Mouse (Mus musculus) liver, embryonic 11.5 days (tissue): ENCODE results near the gene Sdc1. TPM values are rescaled to one million over a fixed set of nuclear protein-coding genes. Genes with fewer than 3 reads are reported as not detected.

Experiments
- ATAC-seq: fragments of 200-750 bp; cut with Nextera tagmentation; replicated peaks from 2 replicates; pipeline ENCODE4 v1.8.0; 2017; ENCODE audit warnings: moderate number of reproducible peaks, mild to moderate bottlenecking, moderate TSS enrichment, moderate library complexity; ENCODE audit not compliant: low FRiP score
- DNase-seq: peaks from one replicate; pipeline ENCODE4 v3.0.0-alpha.2; 2017; ENCODE audit warnings: low spot score
- H3K27ac ChIP-seq: fragments of 300-500 bp; sonication (generic); 2 replicates; pipeline ENCODE4 v1.5.1; 2014; ENCODE audit warnings: mild to moderate bottlenecking, low read depth, low read length, control low read depth
- H3K27me3 ChIP-seq: fragments of 300-500 bp; sonication (generic); replicated peaks from 2 replicates; pipeline ENCODE4 v1.6.1; 2014; ENCODE audit warnings: low read length, mixed read lengths; ENCODE audit not compliant: control insufficient read depth, insufficient read depth
- H3K36me3 ChIP-seq: fragments of 300-500 bp; sonication (generic); 2 replicates; pipeline ENCODE4 v1.6.1; 2014; ENCODE audit warnings: mild to moderate bottlenecking, low read length, moderate library complexity, mixed read lengths; ENCODE audit not compliant: control insufficient read depth, insufficient read depth
- H3K4me1 ChIP-seq: fragments of 300-500 bp; sonication (generic); replicated peaks from 2 replicates; pipeline ENCODE4 v1.6.1; 2014; ENCODE audit warnings: low read length, mixed read lengths; ENCODE audit not compliant: control insufficient read depth, insufficient read depth
- H3K4me2 ChIP-seq: fragments of 300-500 bp; sonication (generic); 2 replicates; pipeline ENCODE4 v1.6.1; 2014; ENCODE audit warnings: mild to moderate bottlenecking, control low read depth, moderate library complexity
- H3K4me3 ChIP-seq: fragments of 300-500 bp; sonication (generic); 2 replicates; pipeline ENCODE4 v1.5.1; 2014; ENCODE audit warnings: low read depth, low read length, control low read depth
- H3K9ac ChIP-seq: fragments of 300-500 bp; sonication (generic); 2 replicates; pipeline ENCODE4 v1.6.1; 2014; ENCODE audit warnings: low read depth, low read length, control low read depth
- H3K9me3 ChIP-seq: fragments of 300-500 bp; sonication (generic); 2 replicates; pipeline ENCODE4 v1.6.1; 2016; ENCODE audit warnings: low read length, inconsistent platforms, mixed read lengths; ENCODE audit not compliant: control insufficient read depth
- WGBS: fragments of 180-500 bp; shearing (Covaris S2); extraction: QIAGEN DNeasy Blood & Tissue Kit; methylation state at CpG from one replicate; pipeline ENCODE4 v1.1.7; 2014; 5-methylcytosine and 5-hydroxymethylcytosine counted together
- polyA plus RNA-seq: library from polyadenylated mRNA; unstranded; fragments of >200 nt; fragmentation: Nextera tagmentation; extraction: Ambion mirVana; gene quantifications from 2 replicates; pipeline ENCODE4 v1.2.1, GENCODE M21; 2014

The Sdc1 gene
- polyA plus RNA-seq, 1 experiment from 2014 or later, result 50.2 TPM

GRCm38 (mm10) chr12:8824995-8825703 lies 54.0 kb downstream of the Sdc1 start:
- Histone ChIP-seq H3K9me3 (no peaks in the 10 kb centered on the region), H3K27ac (no peak overlapping the region), H3K9ac (no peak overlapping the region), H3K4me2 (no peak overlapping the region), H3K4me3 (no peak overlapping the region), H3K4me1 (no peaks in the 10 kb centered on the region), H3K36me3 (no peaks in the 10 kb centered on the region), H3K27me3 (no peaks in the 10 kb centered on the region)
- no peak for ATAC-seq
- WGBS, result 74% methylated on average over 7 of the region's 7 CpGs
- no peak for DNase-seq

GRCm38 (mm10) chr12:8827014-8827715 lies 56.0 kb downstream of the Sdc1 start:
- no peak overlapping the region for H3K27ac ChIP-seq
- WGBS, result 83% methylated on average over 9 of the region's 9 CpGs
- no peak for DNase-seq
- no peak overlapping the region for H3K4me3 ChIP-seq
- H3K4me1 ChIP-seq, result no peaks in the 10 kb centered on the region
- no peak overlapping the region for H3K9ac ChIP-seq
- ATAC-seq, result no peak
- no peaks in the 10 kb centered on the region for H3K27me3 ChIP-seq
- no peaks in the 10 kb centered on the region for H3K9me3 ChIP-seq
- H3K36me3 ChIP-seq, result no peaks in the 10 kb centered on the region
- no peak overlapping the region for H3K4me2 ChIP-seq

- no peaks in the 10 kb centered on the region for H3K27me3 ChIP-seq
- ATAC-seq, result no peak
- H3K9me3 ChIP-seq, result no peaks in the 10 kb centered on the region
- no peaks in the 10 kb centered on the region for H3K36me3 ChIP-seq
- H3K9ac ChIP-seq, result no peak overlapping the region
- 55% methylated on average over 13 of the region's 13 CpGs for WGBS
- no peaks in the 10 kb centered on the region for H3K4me1 ChIP-seq
- no peak overlapping the region for H3K27ac ChIP-seq
- DNase-seq, result no peak
- no peak overlapping the region for H3K4me2 ChIP-seq
- H3K4me3 ChIP-seq, result no peak overlapping the region
Observed at GRCm38 (mm10) chr12:8829032-8829660, 58.0 kb downstream of the Sdc1 start.

- DNase-seq (no peak), ATAC-seq (no peak)
- WGBS, result 79% methylated on average over 5 of the region's 5 CpGs
Observed at GRCm38 (mm10) chr12:8829661-8830040, 58.5 kb downstream of the Sdc1 start.

GRCm38 (mm10) chr12:8830967-8831635 lies 60.0 kb downstream of the Sdc1 start:
- Histone ChIP-seq H3K27me3 (no peaks in the 10 kb centered on the region), H3K27ac (no peak overlapping the region), H3K9ac (no peak overlapping the region), H3K36me3 (no peaks in the 10 kb centered on the region), H3K4me2 (no peak overlapping the region), H3K9me3 (no peaks in the 10 kb centered on the region), H3K4me3 (no peak overlapping the region), H3K4me1 (no peaks in the 10 kb centered on the region)
- ATAC-seq (no peak), DNase-seq (no peak)
- WGBS, result 63% methylated on average over 6 of the region's 6 CpGs

More at GRCm38 (mm10) chr12:8829661-8830040, 58.5 kb downstream of the Sdc1 start:
- Histone ChIP-seq H3K36me3 (no peaks in the 10 kb centered on the region), H3K27me3 (no peaks in the 10 kb centered on the region), H3K9me3 (no peaks in the 10 kb centered on the region), H3K9ac (no peak overlapping the region), H3K4me1 (no peaks in the 10 kb centered on the region), H3K4me3 (no peak overlapping the region), H3K4me2 (no peak overlapping the region), H3K27ac (no peak overlapping the region)

- 68% methylated on average over 6 of the region's 6 CpGs for WGBS
Observed at GRCm38 (mm10) chr12:8831710-8832109, 60.6 kb downstream of the Sdc1 start.

GRCm38 (mm10) chr12:8840782-8841325 lies 69.7 kb downstream of the Sdc1 start:
- Histone ChIP-seq H3K27ac (no peak overlapping the region), H3K27me3 (no peaks in the 10 kb centered on the region), H3K4me3 (no peak overlapping the region), H3K9me3 (no peaks in the 10 kb centered on the region), H3K36me3 (no peaks in the 10 kb centered on the region), H3K9ac (no peak overlapping the region), H3K4me2 (no peak overlapping the region), H3K4me1 (no peaks in the 10 kb centered on the region)
- 46% methylated on average over 7 of the region's 7 CpGs for WGBS
- ATAC-seq, result peak; percentile 100
- DNase-seq, result no peak

More at GRCm38 (mm10) chr12:8831710-8832109, 60.6 kb downstream of the Sdc1 start:
- Histone ChIP-seq H3K9ac (no peak overlapping the region), H3K4me1 (no peaks in the 10 kb centered on the region), H3K27me3 (no peaks in the 10 kb centered on the region), H3K4me3 (no peak overlapping the region), H3K36me3 (no peaks in the 10 kb centered on the region), H3K4me2 (no peak overlapping the region), H3K9me3 (no peaks in the 10 kb centered on the region), H3K27ac (no peak overlapping the region)
- no peak for DNase-seq
- ATAC-seq, result no peak

- no peak for ATAC-seq
- H3K4me2 ChIP-seq, result no peak overlapping the region
- no peak overlapping the region for H3K27ac ChIP-seq
- H3K9me3 ChIP-seq, result no peaks in the 10 kb centered on the region
- H3K27me3 ChIP-seq, result no peaks in the 10 kb centered on the region
- H3K4me1 ChIP-seq, result no peaks in the 10 kb centered on the region
- 64% methylated on average over 7 of the region's 7 CpGs for WGBS
- DNase-seq, result no peak
- H3K9ac ChIP-seq, result no peak overlapping the region
- no peak overlapping the region for H3K4me3 ChIP-seq
- H3K36me3 ChIP-seq, result no peaks in the 10 kb centered on the region
Observed at GRCm38 (mm10) chr12:8842725-8843124, 71.6 kb downstream of the Sdc1 start.
